17 mouse cellular contexts compared by ENCODE assay signal in genomic region chr7:100993166-100993565, GRCm38 (mm10). TPM values are rescaled to one million over a fixed set of nuclear protein-coding genes. Genes with fewer than 3 reads are reported as not detected.
DNase-seq lines count a peak whose midpoint lies in the region; ATAC-seq lines count a peak whose summit lies in the region.
"Had no signal": no experiment of that assay in that cellular context is flagged by ENCODE, and none has a peak within 500 bp of the region (broad histone marks: within the 10 kb centered on the region; RNA-seq: fewer than 3 reads in every experiment).

No protein-coding gene starts in this region.

- 69% methylated on average over 4 of the region's 4 CpGs for WGBS in heart, embryonic 11.5 days (ENCODE audit: insufficient replicate concordance)
- 65% methylated on average over 4 of the region's 4 CpGs for WGBS in heart, embryonic 15.5 days
- WGBS in forebrain, embryonic 15.5 days, result 37% methylated on average over 4 of the region's 4 CpGs

- no peaks in the 10 kb centered on the region for H3K9me3 ChIP-seq in heart, embryonic 11.5 days (replicated peaks; ENCODE audit: control insufficient read depth, low read length)
- no peaks in the 10 kb centered on the region for H3K9me3 ChIP-seq in heart, embryonic 15.5 days (replicated peaks)
- H3K9me3 ChIP-seq in forebrain, embryonic 15.5 days, result no peaks in the 10 kb centered on the region
- H3K9me3 ChIP-seq: embryonic facial prominence, embryonic 12.5 days; hindbrain, embryonic 13.5 days; midbrain, embryonic 12.5 days; neural tube, embryonic 12.5 days had no signal

- ATAC-seq in heart, embryonic 11.5 days (replicated peaks; ENCODE audit: insufficient number of reproducible peaks, low FRiP score, low TSS enrichment), result no peak
- ATAC-seq in heart, embryonic 15.5 days (replicated peaks; ENCODE audit: insufficient number of reproducible peaks, insufficient read depth, low FRiP score, low read depth), result no peak; the same call in 1 of the 2 replicates
- ATAC-seq in forebrain, embryonic 15.5 days (replicated peaks), result no peak
- ATAC-seq: forebrain, embryonic 14.5 days had no signal

- no peak overlapping the region for H3K27ac ChIP-seq in heart, embryonic 11.5 days (ENCODE audit: low read depth, low read length)
- H3K27ac ChIP-seq in brown adipose tissue, adult 24 weeks (replicated peaks; ENCODE audit: low read depth, low read length), result peak overlapping the region; percentile 92
- H3K27ac ChIP-seq in heart, embryonic 15.5 days, result peak overlapping the region; percentile 63
- no peak overlapping the region for H3K27ac ChIP-seq in forebrain, embryonic 15.5 days (replicated peaks)
- H3K27ac ChIP-seq: embryonic facial prominence, embryonic 12.5 days; hindbrain, embryonic 13.5 days; layer of hippocampus, adult 2 months; liver, embryonic 14.5 days; midbrain, embryonic 12.5 days; neural tube, embryonic 12.5 days had no signal

- no peaks in the 10 kb centered on the region for H3K36me3 ChIP-seq in heart, embryonic 11.5 days (ENCODE audit: control insufficient read depth, insufficient read depth, low read length)
- H3K36me3 ChIP-seq in heart, embryonic 15.5 days, result no peaks in the 10 kb centered on the region
- H3K36me3 ChIP-seq in forebrain, embryonic 15.5 days, result no peaks in the 10 kb centered on the region
- H3K36me3 ChIP-seq: embryonic facial prominence, embryonic 12.5 days; hindbrain, embryonic 13.5 days; midbrain, embryonic 12.5 days; neural tube, embryonic 12.5 days had no signal

- DNase-seq in heart, adult 18-20 months, result peak; percentile 88 to 91
- DNase-seq in lung, postnatal 14 days, result peak; percentile 51
- no peak for DNase-seq in thymus, postnatal 10 days (ENCODE audit: low spot score in 2 of 2)
- no peak for DNase-seq in ovary, postnatal 36 days (ENCODE audit: low spot score)
- DNase-seq: cerebellum, adult 11-12 months; right cerebral cortex, postnatal 14 days had no signal

- H3K4me1 ChIP-seq in heart, embryonic 11.5 days (ENCODE audit: control insufficient read depth, insufficient read depth, low read length), result peaks cover 3% of the 10 kb centered on the region
- H3K4me1 ChIP-seq in brown adipose tissue, adult 24 weeks (ENCODE audit: control insufficient read depth, insufficient read depth, insufficient read length, low read length), result peaks cover 36% of the 10 kb centered on the region
- H3K4me1 ChIP-seq in heart, embryonic 15.5 days (replicated peaks), result peaks cover 17% of the 10 kb centered on the region
- no peaks in the 10 kb centered on the region for H3K4me1 ChIP-seq in forebrain, embryonic 15.5 days
- H3K4me1 ChIP-seq: embryonic facial prominence, embryonic 12.5 days; neural tube, embryonic 12.5 days had no signal

- H3K4me3 ChIP-seq in heart, embryonic 11.5 days (ENCODE audit: low read depth, low read length), result no peak overlapping the region
- no peak overlapping the region for H3K4me3 ChIP-seq in brown adipose tissue, adult 24 weeks (ENCODE audit: insufficient read depth, low read depth, low read length)
- H3K4me3 ChIP-seq in heart, embryonic 15.5 days, result no peak overlapping the region
- no peak overlapping the region for H3K4me3 ChIP-seq in forebrain, embryonic 15.5 days
- H3K4me3 ChIP-seq: embryonic facial prominence, embryonic 12.5 days; hindbrain, embryonic 13.5 days; layer of hippocampus, adult 2 months; midbrain, embryonic 12.5 days; neural tube, embryonic 12.5 days had no signal

- no peak overlapping the region for H3K4me2 ChIP-seq in heart, embryonic 11.5 days
- H3K4me2 ChIP-seq in heart, embryonic 15.5 days, result no peak overlapping the region
- H3K4me2 ChIP-seq in forebrain, embryonic 15.5 days (replicated peaks), result no peak overlapping the region
- H3K4me2 ChIP-seq: embryonic facial prominence, embryonic 12.5 days; hindbrain, embryonic 13.5 days; midbrain, embryonic 12.5 days; neural tube, embryonic 12.5 days had no signal

- no peak overlapping the region for H3K9ac ChIP-seq in heart, embryonic 11.5 days (ENCODE audit: low read depth, low read length)
- no peak overlapping the region for H3K9ac ChIP-seq in heart, embryonic 15.5 days
- H3K9ac ChIP-seq in forebrain, embryonic 15.5 days (replicated peaks), result no peak overlapping the region
- H3K9ac ChIP-seq: embryonic facial prominence, embryonic 12.5 days; hindbrain, embryonic 13.5 days; liver, embryonic 14.5 days; midbrain, embryonic 12.5 days; neural tube, embryonic 12.5 days had no signal

- no peaks in the 10 kb centered on the region for H3K27me3 ChIP-seq in heart, embryonic 11.5 days (ENCODE audit: control insufficient read depth, insufficient read depth, low read length)
- no peaks in the 10 kb centered on the region for H3K27me3 ChIP-seq in heart, embryonic 15.5 days
- H3K27me3 ChIP-seq in forebrain, embryonic 15.5 days, result no peaks in the 10 kb centered on the region
- H3K27me3 ChIP-seq: embryonic facial prominence, embryonic 12.5 days; hindbrain, embryonic 13.5 days; midbrain, embryonic 12.5 days; neural tube, embryonic 12.5 days had no signal

RNA-seq across cellular contexts. Expression of gene P2ry6, which starts 18.7 kb away (rescaled TPM):
- total RNA-seq in heart, adult 18-20 months (2021), result 1 to 10 TPM; 3.2 TPM
- 2.1 and 2.8 TPM in 2 replicates for polyA plus RNA-seq in heart, embryonic 11.5 days (2014; fragmentation: Nextera tagmentation; extraction: Ambion mirVana)
- 3.7 and 4.5 TPM in 2 replicates for polyA plus RNA-seq in brown adipose tissue, adult 24 weeks (2012; ENCODE audit: insufficient read depth, insufficient read length, missing spikeins)
- polyA plus RNA-seq in heart, embryonic 15.5 days (2015; fragmentation: Nextera tagmentation; extraction: Ambion mirVana), result 3.8 and 6.8 TPM in 2 replicates
- 2.2 and 2.7 TPM in 2 replicates for polyA plus RNA-seq in forebrain, embryonic 15.5 days (2015; fragmentation: Nextera tagmentation; extraction: Ambion mirVana)

RNA-seq across cellular contexts. Expression of gene P2ry2, which starts 19.5 kb away (rescaled TPM):
- 10 to 100 TPM; 19.5 to 20.1 TPM for total RNA-seq in heart, adult 18-20 months (2021)
- polyA plus RNA-seq in heart, embryonic 11.5 days (2014; fragmentation: Nextera tagmentation; extraction: Ambion mirVana), result 0.54 and 0.68 TPM in 2 replicates
- 7.1 and 8.0 TPM in 2 replicates for polyA plus RNA-seq in brown adipose tissue, adult 24 weeks (2012; ENCODE audit: insufficient read depth, insufficient read length, missing spikeins)
- 2.2 and 3.5 TPM in 2 replicates for polyA plus RNA-seq in heart, embryonic 15.5 days (2015; fragmentation: Nextera tagmentation; extraction: Ambion mirVana)
- polyA plus RNA-seq in forebrain, embryonic 15.5 days (2015; fragmentation: Nextera tagmentation; extraction: Ambion mirVana), result 0.11 TPM in 1 of 2 replicates, not detected in the other

Comparison
In these comparisons a context has a peak if more than half of its experiments do, and no peak if none do; other contexts are left out.
1. H3K27ac ChIP-seq: peak in brown adipose tissue, adult 24 weeks (single experiment) and heart, embryonic 15.5 days (single experiment); none in heart, embryonic 11.5 days (single experiment) and forebrain, embryonic 15.5 days (single experiment).
2. DNase-seq: peak in heart, adult 18-20 months (2 of 2) and lung, postnatal 14 days (single experiment); none in thymus, postnatal 10 days (0 of 2) and ovary, postnatal 36 days (single experiment).